Mouse (Mus musculus) kidney, adult 2 months (tissue): ENCODE results near the gene Vill.

Experiments used
- CTCF ChIP-seq: fragments of 200-500 bp; conservative IDR thresholded peaks from 2 replicates; pipeline ENCODE4 v1.5.1; 2011; ENCODE audit warnings: low read depth, mild to moderate bottlenecking, control low read depth, low read length, moderate library complexity, mixed read lengths; ENCODE audit not compliant: insufficient read depth, insufficient read length
- POLR2A ChIP-seq: fragments of 200-500 bp; IDR thresholded peaks from one replicate; pipeline ENCODE4 v1.6.1; 2011; ENCODE audit warnings: low read depth, low read length, control low read depth

- TF ChIP-seq CTCF (no peak), POLR2A (no peak)
These were observed 15.4 kb upstream of the Vill start for GRCm38 (mm10) chr9:119037076-119037730.
